Mouse (Mus musculus) hindbrain, embryonic 11.5 days (tissue): Measurements from ENCODE around the gene Fam49a. TPM values are rescaled to one million over a fixed set of nuclear protein-coding genes. Genes with fewer than 3 reads are reported as not detected.

Experiments
- ATAC-seq: fragments of 200-750 bp; cut with Nextera tagmentation; 2 replicates; pipeline ENCODE4 v1.8.0; 2017; ENCODE audit warnings: mild to moderate bottlenecking, moderate TSS enrichment, moderate library complexity; ENCODE audit not compliant: low FRiP score
- DNase-seq: peaks from one replicate; pipeline ENCODE4 v3.0.0-alpha.2; 2015; ENCODE audit warnings: low spot score
- H3K27ac ChIP-seq: fragments of 300-500 bp; sonication (generic); 2 replicates; pipeline ENCODE4 v1.5.1; 2014; ENCODE audit warnings: mild to moderate bottlenecking, low read depth, low read length
- H3K27me3 ChIP-seq: fragments of 300-500 bp; sonication (generic); 2 replicates; pipeline ENCODE4 v1.6.1; 2014; ENCODE audit warnings: mild to moderate bottlenecking, low read length, moderate library complexity, mixed read lengths; ENCODE audit not compliant: control insufficient read depth, insufficient read depth
- H3K36me3 ChIP-seq: fragments of 300-500 bp; sonication (generic); 2 replicates; pipeline ENCODE4 v1.6.1; 2014; ENCODE audit warnings: mild to moderate bottlenecking, low read length, moderate library complexity, mixed read lengths; ENCODE audit not compliant: control insufficient read depth, insufficient read depth
- H3K4me1 ChIP-seq: fragments of 300-500 bp; sonication (generic); replicated peaks from 2 replicates; pipeline ENCODE4 v1.6.1; 2014; ENCODE audit warnings: low read length, mixed read lengths; ENCODE audit not compliant: control insufficient read depth, insufficient read depth
- H3K4me2 ChIP-seq: fragments of 300-500 bp; sonication (generic); replicated peaks from 2 replicates; pipeline ENCODE4 v1.6.1; 2014; ENCODE audit warnings: mild to moderate bottlenecking, low read depth, low read length
- H3K4me3 ChIP-seq: fragments of 300-500 bp; sonication (generic); 2 replicates; pipeline ENCODE4 v1.5.1; 2014; ENCODE audit warnings: low read depth, low read length
- H3K9ac ChIP-seq: fragments of 300-500 bp; sonication (generic); 2 replicates; pipeline ENCODE4 v1.6.1; 2014; ENCODE audit warnings: low read depth, low read length
- H3K9me3 ChIP-seq: fragments of 300-500 bp; sonication (generic); 2 replicates; pipeline ENCODE4 v1.6.1; 2016; ENCODE audit warnings: low read length; ENCODE audit not compliant: control insufficient read depth
- WGBS: fragments of 180-500 bp; shearing (Covaris S2); extraction: QIAGEN DNeasy Blood & Tissue Kit; methylation state at CpG from one replicate; pipeline ENCODE4 v1.1.7; 2014; 5-methylcytosine and 5-hydroxymethylcytosine counted together
- polyA plus RNA-seq: library from polyadenylated mRNA; unstranded; fragments of >200 nt; fragmentation: Nextera tagmentation; extraction: Ambion mirVana; gene quantifications from 2 replicates; pipeline ENCODE4 v1.2.1, GENCODE M21; 2014

Fam49a gene
- polyA plus RNA-seq, 1 experiment from 2014 or later = 24.1 TPM

DNA sequence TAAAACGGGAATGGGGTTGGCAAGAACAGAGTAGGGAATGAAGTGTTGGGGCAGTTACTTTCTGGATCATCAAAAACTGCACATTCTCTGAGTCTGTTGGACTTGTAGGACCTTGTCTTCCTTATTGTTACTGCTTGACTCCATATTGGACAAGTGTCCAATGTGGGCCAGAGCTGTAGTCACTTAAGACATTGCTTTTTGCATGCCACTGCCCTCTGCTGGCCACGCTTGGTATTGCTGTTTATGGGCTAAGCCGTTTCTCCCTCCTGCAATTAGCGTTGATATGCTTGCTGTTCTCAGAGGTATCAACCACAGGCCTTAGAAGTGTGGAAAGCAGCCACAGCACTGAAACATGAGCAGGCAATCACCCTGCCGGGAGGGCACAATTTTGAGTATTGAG is 150.7 kb downstream of the Fam49a start:
- H3K27me3 ChIP-seq = no peaks in the 10 kb centered on the region
- no peaks in the 10 kb centered on the region for H3K36me3 ChIP-seq
- DNase-seq (peak; percentile 89), ATAC-seq (peak; percentile 53; the same call in 1 of the 2 replicates)
- H3K4me3 ChIP-seq = no peak overlapping the region
- H3K9me3 ChIP-seq = no peaks in the 10 kb centered on the region
- no peaks in the 10 kb centered on the region for H3K4me1 ChIP-seq
- H3K27ac ChIP-seq = no peak overlapping the region
- 40% methylated on average over 5 of the region's 5 CpGs for WGBS
- no peak overlapping the region for H3K4me2 ChIP-seq
- no peak overlapping the region for H3K9ac ChIP-seq

DNA sequence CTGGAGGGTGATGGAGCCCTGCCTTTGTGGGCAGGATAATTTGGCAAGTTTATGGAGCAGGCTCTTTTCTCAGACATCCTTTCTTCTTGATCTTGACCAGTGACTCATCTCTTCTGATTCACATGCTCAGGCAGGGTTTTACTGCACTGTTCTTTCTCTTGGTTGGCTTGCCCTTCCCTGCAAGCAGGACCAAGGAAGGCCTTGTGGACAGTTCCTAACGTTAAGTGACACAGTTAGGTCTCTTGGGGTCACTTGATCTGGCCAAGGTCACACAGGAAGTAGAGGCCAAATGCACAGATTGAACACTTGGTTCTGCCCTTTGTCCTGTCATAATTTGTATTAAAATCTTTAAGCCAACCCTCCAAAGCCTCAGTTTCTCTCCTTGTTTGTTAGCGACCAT is 158.5 kb downstream of the Fam49a start:
- no peaks in the 10 kb centered on the region for H3K4me1 ChIP-seq
- H3K9me3 ChIP-seq = no peaks in the 10 kb centered on the region
- DNase-seq (no peak), ATAC-seq (peak; percentile 47)
- H3K4me3 ChIP-seq = no peak overlapping the region
- H3K27ac ChIP-seq = no peak overlapping the region
- no peaks in the 10 kb centered on the region for H3K36me3 ChIP-seq
- H3K9ac ChIP-seq = no peak overlapping the region
- H3K27me3 ChIP-seq = no peaks in the 10 kb centered on the region
- 6% methylated on average over 2 of the region's 2 CpGs for WGBS
- no peak overlapping the region for H3K4me2 ChIP-seq

DNA sequence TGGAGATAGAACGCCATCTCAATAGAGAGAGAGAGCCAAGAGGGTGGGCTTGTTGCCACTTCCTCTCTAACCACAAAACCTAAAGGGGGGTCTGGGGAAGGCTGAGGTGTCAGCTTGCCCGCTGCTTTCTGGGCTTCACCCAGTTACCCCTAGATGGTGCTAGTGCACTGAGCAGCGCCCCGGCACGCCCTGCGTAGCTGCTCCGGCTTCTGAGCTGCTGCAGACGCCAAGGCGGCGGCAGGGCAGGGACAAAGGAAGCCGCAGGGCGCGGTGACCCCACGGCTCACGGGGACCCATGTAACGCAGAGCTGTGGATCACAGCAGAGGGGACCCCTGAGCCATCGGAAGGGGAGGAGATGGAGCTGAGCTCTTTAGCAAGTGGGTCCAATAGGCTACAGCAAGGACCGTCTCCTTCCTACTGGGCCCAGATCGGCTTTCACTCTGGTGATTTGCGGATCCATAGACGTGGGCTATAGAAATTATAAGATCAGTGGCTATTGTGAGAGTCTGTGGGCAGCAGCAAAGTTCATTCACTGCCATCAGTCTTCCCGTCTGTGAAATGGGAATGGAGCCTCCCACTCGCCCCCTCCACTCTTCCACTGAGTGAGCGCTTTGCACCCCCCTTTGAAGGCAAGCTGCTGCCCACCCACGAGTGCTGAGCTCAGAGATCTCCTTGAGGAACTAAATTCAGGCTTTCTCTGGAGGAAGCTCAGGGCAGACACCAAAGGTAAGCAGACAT is 159.1 kb downstream of the Fam49a start:
- ATAC-seq = peak; percentile 96
- H3K27ac ChIP-seq = peak overlapping the region; percentile 48
- H3K4me1 ChIP-seq = no peaks in the 10 kb centered on the region
- no peaks in the 10 kb centered on the region for H3K36me3 ChIP-seq
- WGBS = 13% methylated on average over 25 of the region's 25 CpGs
- peak overlapping the region; percentile 56 for H3K4me2 ChIP-seq
- peak overlapping the region; percentile 31; the same call in 1 of the 2 replicates for H3K4me3 ChIP-seq
- peak; percentile 91 for DNase-seq
- no peaks in the 10 kb centered on the region for H3K27me3 ChIP-seq
- H3K9ac ChIP-seq = peak overlapping the region; percentile 71
- H3K9me3 ChIP-seq = no peaks in the 10 kb centered on the region

DNA sequence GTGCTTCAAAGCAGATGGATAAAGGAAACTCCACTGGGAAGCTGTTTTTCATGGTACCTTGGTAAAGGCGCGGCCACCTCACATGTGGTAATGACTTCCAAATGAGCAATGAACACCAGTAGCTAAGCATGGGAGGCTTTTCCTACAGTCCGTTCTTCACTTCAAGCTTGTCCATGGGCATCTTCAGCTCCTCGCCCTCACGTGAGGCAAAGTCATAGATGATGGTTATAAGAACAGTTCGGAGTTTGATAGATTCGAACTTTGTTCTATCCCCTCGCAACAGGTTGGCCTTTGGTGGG is 159.6 kb downstream of the Fam49a start:
- H3K4me3 ChIP-seq = no peak overlapping the region
- DNase-seq (no peak), ATAC-seq (peak; percentile 19; the same call in 1 of the 2 replicates)
- H3K36me3 ChIP-seq = no peaks in the 10 kb centered on the region
- 94% methylated on average over 8 of the region's 8 CpGs for WGBS
- peak overlapping the region; percentile 71 for H3K9ac ChIP-seq
- H3K4me2 ChIP-seq = no peak overlapping the region
- H3K27me3 ChIP-seq = no peaks in the 10 kb centered on the region
- no peaks in the 10 kb centered on the region for H3K9me3 ChIP-seq
- no peaks in the 10 kb centered on the region for H3K4me1 ChIP-seq
- H3K27ac ChIP-seq = no peak overlapping the region

GRCm38 (mm10) chr12:12425188-12425587 is 163.2 kb downstream of the Fam49a start:
- no peak for ATAC-seq
- Histone ChIP-seq H3K4me3 (no peak overlapping the region), H3K27ac (no peak overlapping the region), H3K36me3 (no peaks in the 10 kb centered on the region), H3K9me3 (no peaks in the 10 kb centered on the region), H3K27me3 (no peaks in the 10 kb centered on the region), H3K9ac (no peak overlapping the region), H3K4me2 (no peak overlapping the region), H3K4me1 (no peaks in the 10 kb centered on the region)
- DNase-seq = no peak
- 80% methylated on average over 5 of the region's 5 CpGs for WGBS

GRCm38 (mm10) chr12:12427285-12427684 is 165.3 kb downstream of the Fam49a start:
- H3K27me3 ChIP-seq = no peaks in the 10 kb centered on the region
- no peak overlapping the region for H3K9ac ChIP-seq
- ATAC-seq (no peak), DNase-seq (no peak)
- 88% methylated on average over 1 of the region's 1 CpGs for WGBS
- H3K27ac ChIP-seq = no peak overlapping the region
- no peak overlapping the region for H3K4me3 ChIP-seq
- no peaks in the 10 kb centered on the region for H3K36me3 ChIP-seq
- H3K4me2 ChIP-seq = no peak overlapping the region
- H3K4me1 ChIP-seq = no peaks in the 10 kb centered on the region
- no peaks in the 10 kb centered on the region for H3K9me3 ChIP-seq

DNA sequence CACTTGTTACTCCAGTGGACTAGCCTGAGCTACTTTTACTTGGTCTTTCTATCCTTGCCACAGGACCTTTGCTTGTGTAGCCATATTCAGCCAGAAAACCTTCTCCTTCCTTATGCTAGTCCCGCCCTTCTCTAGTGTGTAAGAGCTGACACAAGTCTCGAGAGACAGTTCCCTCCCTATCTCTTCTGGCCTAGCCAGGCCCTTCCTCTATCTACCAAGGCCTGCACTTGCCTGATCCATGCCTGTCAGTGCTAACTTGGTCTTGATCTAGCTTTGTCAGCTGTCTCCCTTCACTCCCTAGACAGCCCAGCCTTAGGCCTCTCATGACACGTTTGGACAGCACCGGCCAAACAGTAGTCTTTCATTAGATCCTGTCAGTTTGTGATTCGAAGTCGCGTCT is 166.9 kb downstream of the Fam49a start:
- Histone ChIP-seq H3K4me2 (no peak overlapping the region), H3K27me3 (no peaks in the 10 kb centered on the region), H3K9ac (no peak overlapping the region), H3K9me3 (no peaks in the 10 kb centered on the region), H3K4me1 (no peaks in the 10 kb centered on the region), H3K27ac (no peak overlapping the region), H3K4me3 (no peak overlapping the region), H3K36me3 (no peaks in the 10 kb centered on the region)
- 90% methylated on average over 7 of the region's 7 CpGs for WGBS
- DNase-seq = no peak
- ATAC-seq = no peak
